Mouse (Mus musculus) testis, adult 10 weeks (tissue): ENCODE measurements around the gene Gm3435. TPM values are rescaled to one million over a fixed set of nuclear protein-coding genes. Genes with fewer than 3 reads are reported as not detected.

Experiments
- polyA plus RNA-seq: library from polyadenylated mRNA; stranded (reverse); fragments of 350-450 nt; fragmentation: Illumina TruSeq; extraction: RNeasy Lipid Tissue Mini Kit (QIAGEN cat#74804); gene quantifications from one replicate; pipeline ENCODE4 v1.2.3, GENCODE M21; 2014; ENCODE audit warnings: low read depth, low replicate concordance

Gene Gm3435
- 9.6 TPM for polyA plus RNA-seq

DNA sequence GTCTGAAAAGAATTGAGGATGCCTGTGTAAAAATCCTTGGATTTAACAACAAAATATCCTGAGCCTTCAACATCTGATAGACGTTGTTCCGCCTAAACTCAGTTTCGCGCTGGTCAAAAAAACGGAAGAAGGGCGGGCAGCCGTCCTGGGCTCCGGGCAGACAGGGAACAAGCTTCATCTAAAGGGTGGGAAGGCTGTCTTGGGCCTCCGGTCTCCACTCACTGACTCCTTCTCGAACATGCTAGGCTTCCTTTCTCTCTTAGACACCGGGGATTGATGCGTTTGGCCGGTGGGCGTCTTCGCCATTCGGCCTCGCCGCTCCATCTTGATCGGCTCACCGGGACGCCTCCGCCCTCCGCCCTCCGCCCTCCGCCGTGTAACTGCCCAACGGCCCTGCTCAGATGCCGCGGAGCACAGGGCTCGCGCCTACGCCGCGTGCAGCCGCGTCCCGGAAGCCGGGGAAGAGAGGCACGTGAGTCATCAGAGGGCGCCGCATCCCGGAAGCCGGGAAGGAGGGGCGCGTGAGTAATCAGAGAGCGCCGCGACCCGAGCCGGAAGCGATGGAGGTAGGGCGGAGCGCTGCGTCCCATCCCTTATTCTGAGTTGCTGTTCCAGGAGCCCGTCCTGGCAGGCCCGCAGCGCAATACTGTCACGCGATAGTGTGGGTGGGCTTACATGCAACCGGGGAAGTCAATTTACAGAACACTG lies at the start of gene Gm3435:
Gene Gm3435 (plus strand): TSS at position 471 of the 708 bp plus-strand sequence.

DNA sequence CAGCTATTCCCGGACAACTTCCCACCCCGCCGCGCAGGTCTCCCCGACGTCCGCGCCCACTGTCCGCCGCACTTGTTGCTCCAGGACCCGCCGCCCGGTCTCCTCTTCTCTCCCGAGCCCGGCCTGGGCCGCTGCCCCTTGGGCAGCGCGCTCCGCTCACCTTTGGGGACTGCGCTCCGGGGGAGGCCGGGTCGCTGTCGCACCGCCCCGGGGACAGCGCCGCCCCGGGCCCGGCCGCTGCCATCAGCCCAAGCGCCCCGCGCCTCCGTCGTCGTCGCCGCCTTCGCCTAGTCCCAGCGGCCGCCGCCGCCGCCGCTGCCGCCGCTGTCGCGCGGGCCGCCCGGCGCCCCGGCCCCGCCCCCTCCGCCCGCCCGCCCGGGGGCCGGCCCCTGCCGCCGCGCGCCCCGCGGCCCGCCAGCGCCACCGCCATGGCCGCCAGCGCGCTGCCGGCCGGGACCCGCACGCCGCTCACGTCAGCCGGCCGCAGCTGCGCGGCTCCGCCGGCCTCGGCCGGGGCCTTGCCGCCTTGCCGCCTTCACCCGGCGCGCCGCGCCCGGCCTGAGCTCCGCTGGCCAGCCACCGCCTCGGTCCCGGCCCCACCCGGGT lies 48.9 kb upstream of the Gm3435 start, which contains the start of gene Phf10:
Gene Phf10 (minus strand): TSS at position 323 of the 606 bp plus-strand sequence.

DNA sequence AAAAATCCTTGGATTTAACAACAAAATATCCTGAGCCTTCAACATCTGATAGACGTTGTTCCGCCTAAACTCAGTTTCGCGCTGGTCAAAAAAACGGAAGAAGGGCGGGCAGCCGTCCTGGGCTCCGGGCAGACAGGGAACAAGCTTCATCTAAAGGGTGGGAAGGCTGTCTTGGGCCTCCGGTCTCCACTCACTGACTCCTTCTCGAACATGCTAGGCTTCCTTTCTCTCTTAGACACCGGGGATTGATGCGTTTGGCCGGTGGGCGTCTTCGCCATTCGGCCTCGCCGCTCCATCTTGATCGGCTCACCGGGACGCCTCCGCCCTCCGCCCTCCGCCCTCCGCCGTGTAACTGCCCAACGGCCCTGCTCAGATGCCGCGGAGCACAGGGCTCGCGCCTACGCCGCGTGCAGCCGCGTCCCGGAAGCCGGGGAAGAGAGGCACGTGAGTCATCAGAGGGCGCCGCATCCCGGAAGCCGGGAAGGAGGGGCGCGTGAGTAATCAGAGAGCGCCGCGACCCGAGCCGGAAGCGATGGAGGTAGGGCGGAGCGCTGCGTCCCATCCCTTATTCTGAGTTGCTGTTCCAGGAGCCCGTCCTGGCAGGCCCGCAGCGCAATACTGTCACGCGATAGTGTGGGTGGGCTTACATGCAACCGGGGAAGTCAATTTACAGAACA lies 31.5 kb upstream of the Gm3435 start, which contains the start of the genes 9030025P20Rik and Gm3417:
Gene 9030025P20Rik (plus strand): TSS at position 107 of the 677 bp plus-strand sequence.
Gene Gm3417 (minus strand): TSS at position 429 of the 677 bp plus-strand sequence.

DNA sequence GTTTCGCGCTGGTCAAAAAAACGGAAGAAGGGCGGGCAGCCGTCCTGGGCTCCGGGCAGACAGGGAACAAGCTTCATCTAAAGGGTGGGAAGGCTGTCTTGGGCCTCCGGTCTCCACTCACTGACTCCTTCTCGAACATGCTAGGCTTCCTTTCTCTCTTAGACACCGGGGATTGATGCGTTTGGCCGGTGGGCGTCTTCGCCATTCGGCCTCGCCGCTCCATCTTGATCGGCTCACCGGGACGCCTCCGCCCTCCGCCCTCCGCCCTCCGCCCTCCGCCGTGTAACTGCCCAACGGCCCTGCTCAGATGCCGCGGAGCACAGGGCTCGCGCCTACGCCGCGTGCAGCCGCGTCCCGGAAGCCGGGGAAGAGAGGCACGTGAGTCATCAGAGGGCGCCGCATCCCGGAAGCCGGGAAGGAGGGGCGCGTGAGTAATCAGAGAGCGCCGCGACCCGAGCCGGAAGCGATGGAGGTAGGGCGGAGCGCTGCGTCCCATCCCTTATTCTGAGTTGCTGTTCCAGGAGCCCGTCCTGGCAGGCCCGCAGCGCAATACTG lies 31.3 kb downstream of the Gm3435 start, which contains the start of the genes Ermard, Tcte3 and Gm3448:
Gene Ermard (plus strand): TSS at position 34 of the 555 bp plus-strand sequence.
Gene Tcte3 (minus strand): TSS at position 314 of the 555 bp plus-strand sequence.
Gene Gm3448 (minus strand): TSS at position 363 of the 555 bp plus-strand sequence.

Other genes starting within 250 kb of the Gm3435 start
- 24.1 TPM for gene Wdr27, start 67.0 kb upstream of the Gm3435 start, polyA plus RNA-seq
- gene 1600012H06Rik, start 67.0 kb upstream of the Gm3435 start, polyA plus RNA-seq: 22.7 TPM
- 315 TPM for gene Phf10, start 48.9 kb upstream of the Gm3435 start, polyA plus RNA-seq
- gene 9030025P20Rik, start 31.7 kb upstream of the Gm3435 start, polyA plus RNA-seq: 8.8 TPM
- gene Gm3417, start 31.4 kb upstream of the Gm3435 start, polyA plus RNA-seq: 4,053 TPM
- 51.4 TPM for gene Ermard, start 31.0 kb downstream of the Gm3435 start, polyA plus RNA-seq
- 7,705 TPM for gene Tcte3, start 31.3 kb downstream of the Gm3435 start, polyA plus RNA-seq
- 38.5 TPM for gene Gm3448, start 31.4 kb downstream of the Gm3435 start, polyA plus RNA-seq